Mouse (Mus musculus) MEL (cell line): Measurements from ENCODE around the gene Prpf8.
A peak's percentile ranks its signal among the peaks of the same experiment; 100 is the strongest.

Experiments
- CTCF ChIP-seq, 3 experiments: IDR thresholded peaks in 2 of 3; conservative IDR thresholded peaks in 1 of 3; 2 replicates each; pipeline ENCODE4 v1.5.1; 2011 to 2012; ENCODE audit warnings: low read length in 3 of 3, low read depth in 2 of 3, mild to moderate bottlenecking in 2 of 3, improper control_type of control experiment in 1 of 3, inconsistent platforms in 1 of 3, mixed read lengths in 1 of 3, moderate library complexity in 1 of 3; ENCODE audit not compliant: control insufficient read depth in 1 of 3, insufficient read depth in 1 of 3, poor library complexity in 1 of 3, severe bottlenecking in 1 of 3
- MAX ChIP-seq: IDR thresholded peaks from 2 replicates; pipeline ENCODE4 v1.6.1; 2011; ENCODE audit warnings: low read length, improper control_type of control experiment
- POLR2A ChIP-seq, 2 experiments: IDR thresholded peaks; 2 replicates each; pipeline ENCODE4 v1.6.1; 2011 to 2012; ENCODE audit warnings: low read length in 2 of 2, mild to moderate bottlenecking in 2 of 2, control low read depth in 1 of 2, improper control_type of control experiment in 1 of 2, low read depth in 1 of 2, moderate library complexity in 1 of 2; ENCODE audit not compliant: control insufficient read depth in 1 of 2, insufficient read depth in 1 of 2, poor library complexity in 1 of 2
- POLR2AphosphoS2 ChIP-seq: IDR thresholded peaks from 2 replicates; pipeline ENCODE4 v1.6.1; 2011; ENCODE audit warnings: low read length, improper control_type of control experiment
- RAD21 ChIP-seq: IDR thresholded peaks from 2 replicates; pipeline ENCODE4 v1.6.1; 2011; ENCODE audit warnings: mild to moderate bottlenecking, low read depth, low read length, improper control_type of control experiment
- ZNF384 ChIP-seq: IDR thresholded peaks from 2 replicates; pipeline ENCODE4 v1.6.1; 2012; ENCODE audit warnings: low read depth, mild to moderate bottlenecking, inconsistent platforms, low read length, improper control_type of control experiment

DNA sequence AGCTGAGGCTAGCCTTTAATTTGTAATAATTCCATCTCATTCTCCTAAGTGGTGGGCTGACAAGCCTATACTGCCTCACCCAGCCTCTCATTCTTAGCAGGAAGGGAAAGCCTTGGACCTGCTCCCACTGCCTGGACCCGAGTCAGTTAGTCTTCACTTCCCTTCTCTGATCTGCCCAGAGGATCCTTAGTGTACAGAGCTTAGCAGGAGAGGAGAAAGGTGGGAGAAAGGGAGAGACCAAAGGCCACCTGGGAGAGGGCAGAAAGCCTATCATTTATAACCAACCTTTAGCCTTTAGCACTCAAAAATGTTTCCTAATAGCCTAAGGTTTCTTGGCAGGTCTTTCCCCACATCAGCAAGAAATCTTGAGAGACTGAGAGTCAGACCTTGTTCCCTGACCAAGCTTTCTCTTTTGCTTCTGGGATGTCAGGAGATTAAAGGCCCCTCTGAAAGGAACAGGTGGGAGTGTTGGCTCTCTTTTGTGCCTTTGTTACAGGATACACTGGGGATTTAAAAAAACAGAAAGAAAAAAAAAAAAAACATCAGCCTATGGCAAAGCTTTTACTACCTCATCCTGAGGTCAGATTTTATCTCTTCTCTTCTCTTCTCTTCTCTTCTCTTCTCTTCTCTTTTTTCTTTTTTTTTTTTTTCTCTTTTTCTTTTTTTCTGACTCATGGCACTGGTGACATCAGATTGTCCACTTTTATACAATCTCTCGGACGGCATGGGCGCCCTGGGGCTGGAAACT lies 47.8 kb downstream of the Prpf8 start:
- TF ChIP-seq POLR2A (IDR thresholded peaks at IDR 0.05; ENCODE audit: control insufficient read depth in 1 of 2, insufficient read depth in 1 of 2, low read depth in 1 of 2, low read length in 2 of 2, poor library complexity in 1 of 2) (no peak), CTCF (IDR thresholded peaks at IDR 0.05 in 2 of 3, conservative IDR thresholded peaks at IDR 0.05 in 1 of 3; ENCODE audit: control insufficient read depth in 1 of 3, insufficient read depth in 1 of 3, low read depth in 2 of 3, low read length in 3 of 3, poor library complexity in 1 of 3, severe bottlenecking in 1 of 3) (no peak), ZNF384 (peak; percentile 94), RAD21 (no peak), MAX (no peak), POLR2AphosphoS2 (no peak)
